Mouse (Mus musculus): Measurements from ENCODE around the gene Cyp17a1. TPM values are rescaled to one million over a fixed set of nuclear protein-coding genes. Genes with fewer than 3 reads are reported as not detected.

Cyp17a1 gene
- polyA plus RNA-seq, 1 experiment, result 0.14 TPM

- WGBS, result 94% methylated on average over 8 of the region's 8 CpGs
- peaks cover 11% of the 10 kb centered on the region; the same call in 1 of the 2 replicates for H3K4me1 ChIP-seq (ENCODE audit: control insufficient read depth, insufficient read depth, insufficient read length)
- TF ChIP-seq POLR2A (IDR thresholded peaks at IDR 0.05; ENCODE audit: low read depth, low read length), result no peak
- no peak for TF ChIP-seq CTCF (IDR thresholded peaks at IDR 0.05; ENCODE audit: extremely low read depth, insufficient read depth, insufficient read length, insufficient replicate concordance)
- DNase-seq (ENCODE audit: low read depth in 1 of 2, low spot score in 2 of 2), result no peak
- no peak overlapping the region for H3K27ac ChIP-seq (ENCODE audit: insufficient read depth, low read length)
- H3K27me3 ChIP-seq (ENCODE audit: control insufficient read depth, insufficient read depth, low read length), result no peaks in the 10 kb centered on the region
- H3K36me3 ChIP-seq (ENCODE audit: control insufficient read depth, insufficient read depth, low read length), result no peaks in the 10 kb centered on the region
- no peak overlapping the region for H3K4me3 ChIP-seq (ENCODE audit: extremely low read depth, insufficient read depth, insufficient read length)
Observed at GRCm38 (mm10) chr19:46696482-46696881, 23.5 kb upstream of the Cyp17a1 start.

- WGBS, result 86% methylated on average over 4 of the region's 4 CpGs
- Histone ChIP-seq H3K4me3 (ENCODE audit: extremely low read depth, insufficient read depth, insufficient read length) (no peak overlapping the region), H3K27me3 (ENCODE audit: control insufficient read depth, insufficient read depth, low read length) (no peaks in the 10 kb centered on the region)
Observed at GRCm38 (mm10) chr19:46693146-46693545, 20.2 kb upstream of the Cyp17a1 start.

GRCm38 (mm10) chr19:46691078-46691477, 18.1 kb upstream of the Cyp17a1 start:
- TF ChIP-seq POLR2A (IDR thresholded peaks at IDR 0.05; ENCODE audit: low read depth, low read length) (no peak), CTCF (IDR thresholded peaks at IDR 0.05; ENCODE audit: extremely low read depth, insufficient read depth, insufficient read length, insufficient replicate concordance) (no peak)
- H3K4me3 ChIP-seq (ENCODE audit: extremely low read depth, insufficient read depth, insufficient read length), result no peak overlapping the region
- no peak for DNase-seq (ENCODE audit: low read depth in 1 of 2, low spot score in 2 of 2)
- no peaks in the 10 kb centered on the region for H3K36me3 ChIP-seq (ENCODE audit: control insufficient read depth, insufficient read depth, low read length)
- 59% methylated on average over 2 of the region's 2 CpGs for WGBS
- peaks cover 2% of the 10 kb centered on the region; the same call in 1 of the 2 replicates for H3K4me1 ChIP-seq (ENCODE audit: control insufficient read depth, insufficient read depth, insufficient read length)
- no peak overlapping the region for H3K27ac ChIP-seq (ENCODE audit: insufficient read depth, low read length)
- no peaks in the 10 kb centered on the region for H3K27me3 ChIP-seq (ENCODE audit: control insufficient read depth, insufficient read depth, low read length)

More at GRCm38 (mm10) chr19:46693146-46693545, 20.2 kb upstream of the Cyp17a1 start:
- DNase-seq (ENCODE audit: low read depth in 1 of 2, low spot score in 2 of 2), result no peak
- Histone ChIP-seq H3K27ac (ENCODE audit: insufficient read depth, low read length) (no peak overlapping the region), H3K36me3 (ENCODE audit: control insufficient read depth, insufficient read depth, low read length) (no peaks in the 10 kb centered on the region), H3K4me1 (ENCODE audit: control insufficient read depth, insufficient read depth, insufficient read length) (peaks cover 10% of the 10 kb centered on the region; the same call in 1 of the 2 replicates)
- TF ChIP-seq CTCF (IDR thresholded peaks at IDR 0.05; ENCODE audit: extremely low read depth, insufficient read depth, insufficient read length, insufficient replicate concordance) (no peak), POLR2A (IDR thresholded peaks at IDR 0.05; ENCODE audit: low read depth, low read length) (no peak)

- H3K27me3 ChIP-seq (ENCODE audit: control insufficient read depth, insufficient read depth, low read length), result no peaks in the 10 kb centered on the region
- peaks cover 2% of the 10 kb centered on the region; the same call in 1 of the 2 replicates for H3K4me1 ChIP-seq (ENCODE audit: control insufficient read depth, insufficient read depth, insufficient read length)
- H3K27ac ChIP-seq (ENCODE audit: insufficient read depth, low read length), result no peak overlapping the region
- no peak for TF ChIP-seq POLR2A (IDR thresholded peaks at IDR 0.05; ENCODE audit: low read depth, low read length)
- no peak for TF ChIP-seq CTCF (IDR thresholded peaks at IDR 0.05; ENCODE audit: extremely low read depth, insufficient read depth, insufficient read length, insufficient replicate concordance)
- no peaks in the 10 kb centered on the region for H3K36me3 ChIP-seq (ENCODE audit: control insufficient read depth, insufficient read depth, low read length)
- no peak for DNase-seq (ENCODE audit: low read depth in 1 of 2, low spot score in 2 of 2)
- H3K4me3 ChIP-seq (ENCODE audit: extremely low read depth, insufficient read depth, insufficient read length), result peak overlapping the region; percentile 84; the same call in 1 of the 2 replicates
- 81% methylated on average over 11 of the region's 11 CpGs for WGBS
Observed at GRCm38 (mm10) chr19:46690387-46690786, 17.4 kb upstream of the Cyp17a1 start.

- Histone ChIP-seq H3K27ac (ENCODE audit: insufficient read depth, low read length) (peak within 1 kb of the TSS; percentile 74), H3K27me3 (ENCODE audit: control insufficient read depth, insufficient read depth, low read length) (no peaks in the 10 kb centered on the region), H3K4me3 (ENCODE audit: extremely low read depth, insufficient read depth, insufficient read length) (peak within 1 kb of the TSS; percentile 84), H3K4me1 (ENCODE audit: control insufficient read depth, insufficient read depth, insufficient read length) (peaks cover 2% of the 10 kb centered on the region; the same call in 1 of the 2 replicates), H3K36me3 (ENCODE audit: control insufficient read depth, insufficient read depth, low read length) (no peaks in the 10 kb centered on the region)
- peak; percentile 59 to 91 for DNase-seq (ENCODE audit: low read depth in 1 of 2, low spot score in 2 of 2)
- WGBS, result 3% methylated on average over 44 of the region's 44 CpGs
- TF ChIP-seq POLR2A (IDR thresholded peaks at IDR 0.05; ENCODE audit: low read depth, low read length) (no peak; the same call in 1 of the 2 replicates), CTCF (IDR thresholded peaks at IDR 0.05; ENCODE audit: extremely low read depth, insufficient read depth, insufficient read length, insufficient replicate concordance) (no peak)
Observed at GRCm38 (mm10) chr19:46689460-46690372, 16.7 kb upstream of the Cyp17a1 start, which contains the start of gene Borcs7. TSS of gene Borcs7 (plus strand) at chr19:46689906.

- no peak overlapping the region for H3K4me3 ChIP-seq (ENCODE audit: extremely low read depth, insufficient read depth, insufficient read length)
- no peak overlapping the region for H3K27ac ChIP-seq (ENCODE audit: insufficient read depth, low read length)
- no peaks in the 10 kb centered on the region for H3K36me3 ChIP-seq (ENCODE audit: control insufficient read depth, insufficient read depth, low read length)
- no peak for TF ChIP-seq POLR2A (IDR thresholded peaks at IDR 0.05; ENCODE audit: low read depth, low read length)
- 59% methylated on average over 12 of the region's 12 CpGs for WGBS
- H3K4me1 ChIP-seq (ENCODE audit: control insufficient read depth, insufficient read depth, insufficient read length), result no peaks in the 10 kb centered on the region; the same call in 1 of the 2 replicates
- no peak for DNase-seq (ENCODE audit: low read depth in 1 of 2, low spot score in 2 of 2)
- no peaks in the 10 kb centered on the region; the same call in 1 of the 2 replicates for H3K27me3 ChIP-seq (ENCODE audit: control insufficient read depth, insufficient read depth, low read length)
Observed at GRCm38 (mm10) chr19:46679720-46680383, 6.9 kb upstream of the Cyp17a1 start.
